Mouse (Mus musculus) neural tube, embryonic 12.5 days (tissue): ENCODE results near the gene Ifngr2. TPM values are rescaled to one million over a fixed set of nuclear protein-coding genes. Genes with fewer than 3 reads are reported as not detected.

ENCODE experiments used
- ATAC-seq: fragments of 200-750 bp; cut with Nextera tagmentation; 2 replicates; pipeline ENCODE4 v1.8.0; 2017; ENCODE audit warnings: low read depth, mild to moderate bottlenecking, moderate TSS enrichment, moderate library complexity; ENCODE audit not compliant: low FRiP score
- H3K27ac ChIP-seq: fragments of 300-500 bp; sonication (generic); 2 replicates; pipeline ENCODE4 v1.5.1; 2016
- H3K27me3 ChIP-seq: fragments of 300-500 bp; sonication (generic); replicated peaks from 2 replicates; pipeline ENCODE4 v1.6.1; 2016; ENCODE audit warnings: mild to moderate bottlenecking
- H3K36me3 ChIP-seq: fragments of 300-500 bp; sonication (generic); 2 replicates; pipeline ENCODE4 v1.6.1; 2016; ENCODE audit warnings: mild to moderate bottlenecking
- H3K4me1 ChIP-seq: fragments of 300-500 bp; sonication (generic); 2 replicates; pipeline ENCODE4 v1.6.1; 2016
- H3K4me2 ChIP-seq: fragments of 300-500 bp; sonication (generic); replicated peaks from 2 replicates; pipeline ENCODE4 v1.6.1; 2016; ENCODE audit warnings: mild to moderate bottlenecking
- H3K4me3 ChIP-seq: fragments of 300-500 bp; sonication (generic); 2 replicates; pipeline ENCODE4 v1.5.1; 2016
- H3K9ac ChIP-seq: fragments of 300-500 bp; sonication (generic); 2 replicates; pipeline ENCODE4 v1.6.1; 2016; ENCODE audit warnings: mild to moderate bottlenecking
- H3K9me3 ChIP-seq: fragments of 300-500 bp; sonication (generic); 2 replicates; pipeline ENCODE4 v1.6.1; 2016; ENCODE audit warnings: mild to moderate bottlenecking
- WGBS: fragments of 180-500 bp; shearing (Covaris S2); methylation state at CpG from one replicate; pipeline ENCODE4 v1.1.7; 2016; 5-methylcytosine and 5-hydroxymethylcytosine counted together
- polyA plus RNA-seq: library from polyadenylated mRNA; unstranded; fragments of >200 nt; fragmentation: Nextera tagmentation; extraction: Ambion mirVana; gene quantifications from 2 replicates; pipeline ENCODE4 v1.2.1, GENCODE M21; 2016

Gene Ifngr2
- polyA plus RNA-seq, 1 experiment from 2014 or later = 46.9 TPM

- H3K36me3 ChIP-seq = no peaks in the 10 kb centered on the region
- H3K9ac ChIP-seq = no peak overlapping the region
- peak overlapping the region; percentile 24; the same call in 1 of the 2 replicates for H3K4me2 ChIP-seq
- H3K27ac ChIP-seq = no peak overlapping the region
- 41% methylated on average over 10 of the region's 10 CpGs for WGBS
- no peaks in the 10 kb centered on the region for H3K9me3 ChIP-seq
- H3K27me3 ChIP-seq = no peaks in the 10 kb centered on the region
- peaks cover 5% of the 10 kb centered on the region; the same call in 1 of the 2 replicates for H3K4me1 ChIP-seq
- no peak overlapping the region for H3K4me3 ChIP-seq
- ATAC-seq = no peak
Measured at GRCm38 (mm10) chr16:91541573-91542081, 5.2 kb upstream of the Ifngr2 start.

- Histone ChIP-seq H3K4me1 (peaks cover 13% of the 10 kb centered on the region; the same call in 1 of the 2 replicates), H3K9ac (no peak overlapping the region), H3K4me2 (no peak overlapping the region), H3K36me3 (no peaks in the 10 kb centered on the region), H3K4me3 (no peak overlapping the region), H3K27me3 (no peaks in the 10 kb centered on the region), H3K27ac (no peak overlapping the region), H3K9me3 (no peaks in the 10 kb centered on the region)
- no peak for ATAC-seq
- 94% methylated on average over 1 of the region's 1 CpGs for WGBS
Measured at GRCm38 (mm10) chr16:91543619-91544018, 3.3 kb upstream of the Ifngr2 start.

- Histone ChIP-seq H3K9ac (no peak overlapping the region), H3K36me3 (no peaks in the 10 kb centered on the region), H3K4me2 (no peak overlapping the region), H3K27me3 (no peaks in the 10 kb centered on the region), H3K4me1 (peaks cover 24% of the 10 kb centered on the region), H3K9me3 (no peaks in the 10 kb centered on the region), H3K27ac (no peak overlapping the region), H3K4me3 (no peak overlapping the region)
- ATAC-seq = no peak
- WGBS = 71% methylated on average over 10 of the region's 10 CpGs
Measured at GRCm38 (mm10) chr16:91545597-91546281, 1.1 kb upstream of the Ifngr2 start.

- ATAC-seq = peak; percentile 71
- Histone ChIP-seq H3K9ac (peak overlapping the region; percentile 93), H3K36me3 (no peaks in the 10 kb centered on the region), H3K9me3 (no peaks in the 10 kb centered on the region), H3K27me3 (no peaks in the 10 kb centered on the region), H3K4me1 (peaks cover 24% of the 10 kb centered on the region), H3K4me3 (peak overlapping the region; percentile 93), H3K27ac (no peak overlapping the region), H3K4me2 (peak overlapping the region; percentile 76)
- WGBS = 9% methylated on average over 14 of the region's 14 CpGs
Measured at GRCm38 (mm10) chr16:91546391-91546835, 459 bp upstream of the Ifngr2 start.

- no peaks in the 10 kb centered on the region for H3K27me3 ChIP-seq
- peaks cover 24% of the 10 kb centered on the region for H3K4me1 ChIP-seq
- 19% methylated on average over 5 of the region's 5 CpGs for WGBS
- H3K9me3 ChIP-seq = no peaks in the 10 kb centered on the region
- H3K4me3 ChIP-seq = peak overlapping the region; percentile 93
- no peak for ATAC-seq
- no peak overlapping the region for H3K9ac ChIP-seq
- H3K4me2 ChIP-seq = peak overlapping the region; percentile 76
- no peak overlapping the region for H3K27ac ChIP-seq
- no peaks in the 10 kb centered on the region for H3K36me3 ChIP-seq
Measured at GRCm38 (mm10) chr16:91547974-91548373, 1.1 kb downstream of the Ifngr2 start.

GRCm38 (mm10) chr16:91548586-91548985 is 1.7 kb downstream of the Ifngr2 start:
- peaks cover 27% of the 10 kb centered on the region for H3K4me1 ChIP-seq
- no peaks in the 10 kb centered on the region for H3K36me3 ChIP-seq
- H3K27ac ChIP-seq = no peak overlapping the region
- H3K9me3 ChIP-seq = no peaks in the 10 kb centered on the region
- no peak for ATAC-seq
- no peak overlapping the region for H3K9ac ChIP-seq
- peak overlapping the region; percentile 76 for H3K4me2 ChIP-seq
- H3K4me3 ChIP-seq = no peak overlapping the region
- H3K27me3 ChIP-seq = no peaks in the 10 kb centered on the region
- 18% methylated on average over 5 of the region's 5 CpGs for WGBS

- ATAC-seq = no peak
- H3K9ac ChIP-seq = no peak overlapping the region
- H3K4me2 ChIP-seq = peak overlapping the region; percentile 76
- no peak overlapping the region for H3K4me3 ChIP-seq
- H3K27me3 ChIP-seq = no peaks in the 10 kb centered on the region
- no peak overlapping the region for H3K27ac ChIP-seq
- peaks cover 31% of the 10 kb centered on the region for H3K4me1 ChIP-seq
- no peaks in the 10 kb centered on the region for H3K36me3 ChIP-seq
- 30% methylated on average over 2 of the region's 2 CpGs for WGBS
- H3K9me3 ChIP-seq = no peaks in the 10 kb centered on the region
Measured at GRCm38 (mm10) chr16:91548996-91549395, 2.1 kb downstream of the Ifngr2 start.

- no peaks in the 10 kb centered on the region for H3K27me3 ChIP-seq
- no peak for ATAC-seq
- no peak overlapping the region for H3K27ac ChIP-seq
- H3K9ac ChIP-seq = no peak overlapping the region
- H3K4me1 ChIP-seq = peaks cover 33% of the 10 kb centered on the region
- H3K36me3 ChIP-seq = no peaks in the 10 kb centered on the region
- WGBS = 59% methylated on average over 5 of the region's 5 CpGs
- no peak overlapping the region for H3K4me3 ChIP-seq
- no peak overlapping the region for H3K4me2 ChIP-seq
- no peaks in the 10 kb centered on the region for H3K9me3 ChIP-seq
Measured at GRCm38 (mm10) chr16:91549616-91550015, 2.7 kb downstream of the Ifngr2 start.

GRCm38 (mm10) chr16:91551081-91551524 is 4.2 kb downstream of the Ifngr2 start:
- Histone ChIP-seq H3K27me3 (no peaks in the 10 kb centered on the region), H3K9me3 (no peaks in the 10 kb centered on the region), H3K36me3 (0 out of 2 replicates have a peak, but pooled peaks cover 5% of the 10 kb centered on the region), H3K4me1 (peaks cover 33% of the 10 kb centered on the region), H3K27ac (no peak overlapping the region), H3K9ac (no peak overlapping the region), H3K4me3 (no peak overlapping the region), H3K4me2 (no peak overlapping the region)
- WGBS = 78% methylated on average over 10 of the region's 10 CpGs
- ATAC-seq = no peak

- no peak for ATAC-seq
- WGBS = 67% methylated on average over 9 of the region's 9 CpGs
- no peak overlapping the region for H3K27ac ChIP-seq
- no peak overlapping the region for H3K4me3 ChIP-seq
- H3K9me3 ChIP-seq = no peaks in the 10 kb centered on the region
- H3K4me1 ChIP-seq = peaks cover 28% of the 10 kb centered on the region
- 0 out of 2 replicates have a peak, but pooled peaks cover 5% of the 10 kb centered on the region for H3K36me3 ChIP-seq
- no peak overlapping the region for H3K4me2 ChIP-seq
- 0 out of 2 replicates have a peak overlapping the region, but pooled peaks have one; percentile 26 for H3K9ac ChIP-seq
- no peaks in the 10 kb centered on the region for H3K27me3 ChIP-seq
Measured at GRCm38 (mm10) chr16:91552072-91552471, 5.2 kb downstream of the Ifngr2 start.

- Histone ChIP-seq H3K27me3 (no peaks in the 10 kb centered on the region), H3K36me3 (peaks cover 13% of the 10 kb centered on the region), H3K27ac (no peak overlapping the region), H3K4me2 (no peak overlapping the region), H3K9ac (no peak overlapping the region), H3K4me1 (peaks cover 20% of the 10 kb centered on the region), H3K9me3 (no peaks in the 10 kb centered on the region), H3K4me3 (no peak overlapping the region)
- WGBS = 69% methylated on average over 12 of the region's 12 CpGs
- no peak for ATAC-seq
Measured at GRCm38 (mm10) chr16:91553625-91554024, 6.8 kb downstream of the Ifngr2 start.

GRCm38 (mm10) chr16:91555017-91555605 is 8.2 kb downstream of the Ifngr2 start:
- no peak overlapping the region for H3K4me2 ChIP-seq
- 84% methylated on average over 8 of the region's 8 CpGs for WGBS
- H3K9me3 ChIP-seq = no peaks in the 10 kb centered on the region
- no peak overlapping the region for H3K4me3 ChIP-seq
- H3K4me1 ChIP-seq = peaks cover 10% of the 10 kb centered on the region
- H3K36me3 ChIP-seq = peaks cover 20% of the 10 kb centered on the region
- no peak overlapping the region for H3K9ac ChIP-seq
- no peaks in the 10 kb centered on the region for H3K27me3 ChIP-seq
- ATAC-seq = no peak
- no peak overlapping the region for H3K27ac ChIP-seq
